Mouse (Mus musculus): Measurements from ENCODE around the gene Irak3. TPM values are rescaled to one million over a fixed set of nuclear protein-coding genes. Genes with fewer than 3 reads are reported as not detected.
"Not testable (repeated sequence)": the region's sequence is repeated elsewhere in the genome, so short reads cannot be mapped to it uniquely, and the experiment has no call there.

The Irak3 gene
- 1 to 10 TPM; 3.4 TPM for total RNA-seq (2021)
- long read RNA-seq, experiment 1, partial matches to known transcripts: 0 of 4 reads
- long read RNA-seq, experiment 1, other reads (novel, unspliced or antisense): 0 of 4 reads
- long read RNA-seq, experiment 2, partial matches to known transcripts: 0 of 2 reads
- long read RNA-seq, experiment 2, other reads (novel, unspliced or antisense): 0 of 2 reads

DNA sequence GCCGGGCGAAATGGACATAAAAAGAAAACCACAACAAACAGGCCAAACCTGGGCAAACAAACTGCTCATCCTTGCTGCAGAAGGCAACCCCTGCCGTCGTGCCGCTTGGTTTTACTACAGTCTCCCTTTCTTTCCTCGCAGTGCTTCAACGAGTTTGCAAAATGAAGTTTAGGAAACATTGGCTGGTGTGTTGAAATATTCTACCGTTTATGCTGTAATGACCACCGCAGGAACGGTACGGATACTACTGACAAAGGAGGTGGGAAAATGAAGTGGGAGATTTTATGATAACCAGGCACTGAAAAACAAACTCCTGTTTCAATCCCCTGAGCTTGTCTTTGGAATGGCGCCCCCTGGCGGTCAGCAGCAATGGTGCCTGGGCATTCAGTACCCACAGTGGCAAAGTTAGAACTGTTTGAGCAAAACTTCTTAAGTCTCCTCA lies at the start of gene Irak3:
TSS of gene Irak3 (minus strand) at position 170 of the 442 bp plus-strand sequence.
- DNase-seq: peak; percentile 92

DNA sequence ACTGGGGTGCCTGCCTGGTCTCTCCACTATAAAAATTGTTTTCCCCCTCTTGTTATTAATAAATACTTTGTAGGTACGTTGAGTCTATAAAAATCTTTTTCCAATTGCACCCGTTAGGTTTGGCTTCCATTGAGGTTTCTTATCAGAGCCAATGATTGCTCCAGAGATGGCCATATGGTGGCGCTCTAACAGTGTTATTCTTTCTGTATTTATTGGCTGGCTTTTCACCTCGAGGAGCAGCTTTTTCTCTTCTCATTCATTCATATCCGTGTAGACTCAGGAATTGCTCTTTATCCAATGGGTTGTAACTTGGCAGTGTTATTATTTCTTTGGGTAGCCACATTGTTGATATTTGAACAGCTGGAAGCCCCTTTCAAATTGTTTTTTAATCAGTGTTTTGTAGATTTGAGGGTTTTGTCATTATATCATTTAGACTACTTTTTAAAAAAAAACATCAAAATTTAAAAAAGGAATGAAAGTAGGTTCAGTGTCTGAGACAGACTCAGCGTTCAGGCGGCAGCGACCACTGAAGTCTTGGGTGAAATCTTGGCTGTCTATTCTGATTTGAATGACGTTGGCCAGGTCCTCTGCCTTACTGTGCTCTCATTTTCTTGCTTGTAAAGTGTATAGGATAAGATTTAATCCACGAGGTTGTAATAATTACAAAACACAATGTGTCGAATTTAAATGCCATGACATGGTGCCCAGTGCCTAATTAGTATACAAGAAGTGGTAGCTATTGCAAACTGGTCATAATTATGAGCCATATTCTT lies 49.2 kb upstream of the Irak3 start:
- no peak for DNase-seq

DNA sequence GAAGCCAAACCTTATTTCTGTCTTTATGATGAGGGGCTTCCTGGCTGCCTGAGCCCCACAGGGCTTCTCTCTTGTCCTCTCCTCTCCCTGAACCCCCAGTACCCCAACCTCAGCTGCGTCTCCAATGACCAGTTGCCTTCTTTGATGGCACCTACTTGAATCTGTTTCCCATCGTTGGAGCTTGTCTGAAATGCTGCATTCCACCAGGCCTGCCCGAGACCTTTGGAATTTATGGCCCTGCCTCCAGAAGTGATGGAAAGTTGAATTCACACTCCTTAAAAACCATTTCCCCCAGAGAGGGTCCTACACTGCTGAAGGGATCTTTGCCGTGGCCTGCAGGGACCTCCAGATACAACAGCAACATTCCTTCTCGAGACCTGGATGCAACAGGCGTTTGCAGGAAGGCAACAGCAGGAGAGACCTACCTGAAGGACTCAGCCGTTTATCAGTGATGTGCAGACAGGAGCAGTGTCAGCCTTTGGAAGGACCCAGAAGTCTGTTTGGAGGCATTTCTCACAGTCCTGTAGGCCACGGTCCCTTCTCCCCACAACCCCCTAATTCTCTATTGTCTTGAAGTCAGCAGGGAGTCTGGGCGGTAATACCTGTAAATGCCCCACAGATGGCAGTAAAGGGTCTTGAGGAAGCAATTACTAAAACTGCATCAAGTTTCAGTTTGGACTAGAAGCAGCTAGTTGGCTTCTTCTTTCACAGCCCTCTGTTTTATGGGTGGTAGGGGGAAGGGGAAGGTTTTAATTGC lies 45.2 kb upstream of the Irak3 start:
- DNase-seq: peak; percentile 15

DNA sequence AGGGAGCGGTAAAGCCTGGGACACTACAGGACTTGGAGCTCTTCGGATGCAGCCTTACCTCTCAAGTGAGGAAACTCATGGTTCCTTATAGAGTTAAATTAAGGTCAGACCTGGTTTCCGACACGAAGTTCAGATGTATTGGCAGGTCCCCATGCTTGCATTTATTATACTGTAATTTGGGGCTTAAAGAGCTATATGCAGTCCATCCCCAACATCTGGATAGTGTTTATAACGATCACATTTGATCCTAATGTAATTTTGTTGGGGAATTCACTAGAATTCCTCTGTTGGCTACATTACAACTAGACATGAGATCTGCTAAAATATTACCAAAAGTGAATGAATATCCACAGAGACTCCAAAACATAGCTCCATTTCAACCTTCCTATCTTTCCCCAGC lies 43.8 kb upstream of the Irak3 start:
- no peak for DNase-seq

DNA sequence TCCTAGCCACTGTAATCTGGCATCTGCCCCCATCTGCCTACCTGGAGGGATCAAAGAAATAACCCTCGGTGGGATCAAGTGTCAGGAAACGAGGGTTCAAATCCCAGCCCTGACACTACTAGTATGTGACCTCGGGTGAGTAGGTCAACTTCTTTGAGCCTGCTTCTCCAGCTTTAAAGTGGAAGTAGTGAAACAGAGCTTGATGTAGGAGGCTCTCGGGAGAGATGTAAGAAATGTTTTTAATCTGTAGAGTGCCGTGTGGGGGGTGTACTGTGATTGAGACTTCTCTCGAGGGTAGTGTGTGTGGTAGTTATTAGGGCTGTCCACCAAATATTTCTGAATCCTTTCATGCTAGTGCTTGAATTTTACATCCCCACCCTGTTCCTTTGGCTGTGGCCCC lies 40.5 kb upstream of the Irak3 start:
- DNase-seq: no peak

DNA sequence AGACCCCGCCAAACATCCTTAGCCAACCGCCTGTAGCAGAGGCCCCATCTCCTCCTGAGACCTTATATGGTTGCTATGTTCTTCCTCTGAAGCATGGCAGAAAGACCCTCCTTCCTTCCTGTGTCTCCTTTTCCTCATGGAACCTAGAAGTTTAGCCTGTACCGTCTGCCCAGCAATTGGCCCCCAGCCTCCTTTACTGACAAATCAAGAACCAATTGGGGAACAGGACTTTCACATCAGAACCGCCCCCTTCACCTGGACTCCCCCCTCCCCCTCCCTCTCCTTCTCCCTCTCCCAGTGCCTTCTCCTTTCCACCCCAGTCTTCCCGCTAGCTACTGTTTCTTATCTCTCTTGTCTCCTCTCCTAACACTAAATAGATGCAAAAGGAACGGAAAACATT lies 37.5 kb upstream of the Irak3 start:
- no peak for DNase-seq

DNA sequence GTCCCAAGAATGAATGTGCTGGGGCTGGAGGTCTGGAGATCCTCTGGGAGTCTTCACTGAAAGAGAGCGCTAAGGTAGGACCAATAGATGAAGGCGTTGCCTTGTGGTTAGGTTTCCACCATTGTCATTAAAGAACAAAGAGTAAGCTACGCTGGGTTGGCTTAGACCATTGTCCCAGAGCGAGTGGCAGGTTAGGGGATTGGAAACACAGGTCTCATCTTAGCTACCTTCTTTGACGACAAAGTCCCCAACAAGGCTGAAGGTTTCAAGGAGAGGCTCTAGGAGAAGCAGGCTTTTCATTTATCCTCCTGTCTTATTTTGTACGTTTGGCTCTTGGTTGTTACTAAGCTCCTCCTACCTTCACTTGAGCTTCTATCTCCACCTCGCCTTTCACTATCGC lies 36.3 kb upstream of the Irak3 start:
- no peak for DNase-seq

DNA sequence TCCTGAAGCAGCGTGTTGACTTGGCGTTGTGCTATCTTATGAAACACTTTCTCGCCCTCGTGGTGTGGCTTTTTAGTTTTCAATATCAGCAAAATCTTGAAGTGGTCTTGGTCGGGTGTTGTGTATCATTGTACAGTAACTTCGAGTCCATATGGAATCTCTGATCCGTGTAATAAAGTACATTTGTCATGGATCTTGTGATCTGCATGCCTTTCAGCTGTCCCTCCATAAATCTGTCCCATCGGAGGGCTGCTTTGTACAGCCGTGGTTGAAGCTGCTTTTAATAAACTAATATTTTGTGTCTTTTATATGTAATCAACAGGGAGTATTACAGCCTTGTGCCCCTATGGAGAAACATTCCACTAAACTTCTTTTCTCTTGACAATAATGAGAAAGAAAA lies 34.9 kb upstream of the Irak3 start:
- no peak for DNase-seq

DNA sequence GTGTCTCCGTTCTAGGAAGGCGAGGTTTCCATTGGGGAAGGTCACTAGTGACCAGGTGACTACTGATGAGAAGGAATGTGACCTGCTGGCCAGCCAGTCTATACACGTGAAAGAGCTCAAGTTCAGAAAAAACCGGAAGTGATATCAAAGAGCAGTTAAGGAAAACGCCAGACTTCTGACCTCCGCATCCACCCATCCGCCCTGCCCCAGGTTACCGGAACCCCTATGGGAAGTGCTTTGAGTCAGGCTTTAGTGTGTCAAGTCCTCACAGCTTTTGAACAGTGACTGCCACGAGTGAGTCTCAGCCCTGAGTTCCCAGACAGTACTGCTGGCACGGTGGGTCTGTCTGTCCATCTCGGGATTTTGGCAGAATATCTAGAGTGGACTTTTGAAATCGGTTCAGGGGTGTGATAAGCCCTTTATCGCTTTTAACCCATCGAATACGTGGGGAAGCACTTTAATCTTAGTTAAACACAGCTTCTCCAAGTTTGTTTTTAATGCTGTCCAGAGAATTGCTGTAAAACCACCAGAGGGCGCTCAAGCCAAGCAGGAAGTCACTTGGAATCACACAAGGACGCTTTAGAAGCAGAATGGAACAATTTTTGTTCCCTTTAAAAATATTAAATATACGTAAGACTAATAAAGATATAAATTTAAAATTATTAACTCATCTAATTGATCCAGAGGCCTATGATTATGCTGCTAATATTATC lies 31.9 kb upstream of the Irak3 start:
- peak; percentile 61 for DNase-seq

DNA sequence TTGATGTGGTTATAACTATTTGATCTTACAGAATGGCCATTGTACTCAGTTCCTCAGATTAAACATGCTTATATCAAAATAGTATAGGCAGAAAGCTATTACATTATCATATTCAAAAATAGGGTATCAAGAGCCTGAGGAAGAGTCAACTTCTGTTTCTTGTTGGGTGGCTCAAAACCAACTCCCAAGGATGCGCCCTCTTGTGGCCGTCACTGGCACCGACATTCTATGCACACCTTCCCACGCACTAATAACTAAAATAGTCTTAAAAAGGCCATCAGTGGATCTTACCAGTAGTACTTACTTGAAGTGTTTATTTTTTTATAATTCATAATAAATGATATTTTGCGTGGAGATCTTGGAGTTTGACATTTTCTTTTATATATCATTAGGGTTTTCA lies 29.8 kb upstream of the Irak3 start:
- DNase-seq: peak; percentile 74

DNA sequence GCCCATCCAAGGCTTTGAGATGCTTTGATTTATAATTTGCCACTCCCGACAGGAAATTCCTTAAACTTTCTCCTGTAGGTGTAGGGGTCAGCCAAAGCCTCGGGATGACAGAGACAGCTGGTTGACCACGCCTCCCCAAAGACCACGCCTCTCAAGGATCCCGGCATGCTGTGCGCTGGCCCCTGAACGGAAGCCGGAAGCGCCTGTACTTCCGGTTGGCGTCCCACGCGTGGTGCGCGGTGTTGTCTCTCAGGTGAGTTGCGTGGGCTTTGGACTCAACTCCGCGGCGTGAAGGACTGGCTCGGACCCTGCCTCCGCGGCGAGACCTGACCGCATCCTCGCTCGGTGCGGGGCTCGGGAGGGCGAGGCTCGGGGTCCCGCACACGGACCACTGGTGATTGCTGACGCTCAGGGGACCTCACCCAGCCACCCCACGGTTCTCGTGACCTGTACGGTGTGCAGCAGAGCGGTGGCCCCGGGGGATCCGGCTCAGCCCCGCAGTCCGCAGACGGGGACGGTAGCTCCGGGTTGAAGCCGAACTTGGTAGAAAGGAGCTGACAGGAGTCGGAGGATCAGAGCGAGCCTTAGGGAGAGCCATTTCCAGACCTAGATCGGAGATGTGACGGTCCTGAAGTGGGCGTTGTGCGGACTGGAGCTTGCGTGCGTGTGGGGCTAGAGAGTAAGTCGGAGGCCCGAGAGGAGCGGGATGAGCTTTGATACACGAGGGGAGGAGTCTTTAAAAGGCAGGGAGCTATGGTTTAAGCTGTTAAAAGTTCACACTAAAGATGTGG lies 25.1 kb upstream of the Irak3 start, which contains the start of gene Llph:
TSS of gene Llph (plus strand) at position 200 of the 791 bp plus-strand sequence.
- DNase-seq: peak; percentile 88

DNA sequence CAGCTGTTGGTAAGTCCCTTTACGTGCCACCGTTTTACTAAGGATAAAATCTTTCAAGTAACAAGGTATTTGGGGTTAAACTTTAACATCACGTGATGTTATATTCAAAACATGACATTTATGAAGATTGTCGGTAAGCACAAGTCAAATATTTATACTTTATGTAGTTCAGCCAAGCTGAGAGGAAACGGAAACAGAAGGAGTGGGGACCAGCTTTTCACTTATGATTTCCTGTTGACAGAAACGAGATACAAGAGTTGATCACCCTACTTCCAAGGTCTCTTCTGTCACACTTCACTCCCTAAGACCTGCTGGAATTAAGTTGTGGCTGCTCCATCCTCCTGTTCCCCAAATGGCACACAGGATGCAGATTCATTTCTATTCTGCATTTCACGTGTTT lies 18.8 kb upstream of the Irak3 start:
- DNase-seq: no peak

DNA sequence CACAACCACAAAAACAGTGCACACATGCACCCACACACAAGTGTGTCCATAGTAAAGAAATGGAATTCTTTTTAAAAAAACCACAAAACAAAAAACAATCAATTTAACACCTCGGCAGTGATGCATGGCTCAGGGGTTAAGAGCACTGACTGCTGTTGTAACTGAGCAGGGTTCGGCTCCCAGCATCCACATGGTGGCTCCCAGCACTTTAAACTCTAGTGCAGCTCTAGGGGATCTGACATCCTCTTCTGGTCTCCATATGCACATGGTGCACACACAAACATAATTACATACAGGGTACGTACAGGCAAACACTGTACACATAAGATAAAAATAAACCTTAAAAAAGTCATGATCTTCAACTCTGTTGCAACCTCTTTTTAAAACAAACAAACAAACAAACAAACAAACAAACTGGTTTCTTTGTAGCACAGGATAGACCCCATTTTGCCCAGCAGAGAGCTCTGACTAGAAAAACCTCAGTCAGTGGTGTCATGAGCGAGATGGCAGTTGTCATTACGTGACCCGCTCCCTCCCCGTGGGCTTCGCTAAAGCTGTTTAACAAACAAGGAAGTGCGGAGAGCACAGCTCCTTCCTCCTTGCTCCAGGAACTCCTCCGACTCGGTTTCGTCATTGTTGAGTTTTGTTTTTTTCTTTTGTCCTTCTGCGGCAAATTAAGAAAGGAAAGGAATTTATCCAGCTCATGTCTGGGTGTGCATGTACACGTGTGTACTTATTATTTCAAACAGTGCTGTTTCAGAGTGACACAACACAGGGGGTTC lies 17.8 kb upstream of the Irak3 start:
- no peak for DNase-seq

DNA sequence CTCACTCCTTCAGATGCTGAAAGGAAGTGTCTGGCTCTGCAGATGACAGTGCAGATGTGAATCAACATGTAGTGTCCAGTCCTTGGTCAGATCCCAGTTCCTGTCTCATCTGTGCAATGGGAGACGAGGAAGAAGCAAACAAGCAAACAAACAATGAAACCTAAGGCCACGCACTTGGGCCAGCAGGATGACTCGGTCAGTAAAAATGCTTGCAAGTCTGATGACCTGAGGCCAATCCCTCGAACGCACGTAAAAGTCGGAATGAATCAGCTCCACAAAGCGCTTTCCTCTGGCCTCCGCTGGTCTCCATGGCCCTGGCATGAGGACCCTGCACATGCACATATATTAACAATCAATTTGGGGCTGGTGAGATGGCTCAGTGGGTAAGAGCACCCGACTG lies 17.1 kb upstream of the Irak3 start:
- DNase-seq: no peak

DNA sequence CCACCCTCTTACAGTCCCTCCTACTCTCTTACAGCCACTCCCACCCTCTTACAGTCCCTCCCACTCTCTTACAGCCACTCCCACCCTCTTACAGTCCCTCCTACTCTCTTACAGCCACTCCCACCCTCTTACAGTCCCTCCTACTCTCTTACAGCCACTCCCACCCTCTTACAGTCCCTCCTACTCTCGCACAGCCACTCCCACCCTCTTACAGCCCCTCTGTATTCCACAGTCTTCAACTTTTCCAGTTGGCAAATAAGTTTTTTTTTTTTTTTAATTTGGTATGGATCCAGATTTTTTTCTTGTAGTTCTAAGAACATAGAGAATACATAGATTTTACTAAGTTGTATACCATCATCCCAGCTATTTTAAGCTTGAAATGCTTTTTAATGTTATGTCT lies 15.2 kb upstream of the Irak3 start:
- not testable (repeated sequence) for DNase-seq

DNA sequence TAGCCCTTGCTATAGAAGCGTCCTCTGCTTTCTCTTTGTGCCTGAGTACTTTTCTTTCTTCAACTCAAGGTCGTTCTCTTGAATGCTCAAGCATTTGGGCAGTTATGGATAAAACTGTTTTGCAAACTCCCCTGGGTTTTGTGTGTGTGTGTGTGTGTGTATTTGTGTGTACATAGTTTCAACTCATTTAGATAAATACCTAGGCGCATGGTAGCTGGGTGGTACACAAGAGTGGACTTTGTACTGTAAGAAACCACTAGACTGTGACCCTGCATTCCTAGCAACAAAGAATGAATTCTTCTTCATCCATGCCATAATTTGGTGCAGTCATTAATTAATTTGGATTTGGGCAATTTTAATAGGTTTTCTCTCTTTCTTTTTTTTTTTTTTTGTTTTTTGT lies 8.2 kb upstream of the Irak3 start:
- DNase-seq: no peak

DNA sequence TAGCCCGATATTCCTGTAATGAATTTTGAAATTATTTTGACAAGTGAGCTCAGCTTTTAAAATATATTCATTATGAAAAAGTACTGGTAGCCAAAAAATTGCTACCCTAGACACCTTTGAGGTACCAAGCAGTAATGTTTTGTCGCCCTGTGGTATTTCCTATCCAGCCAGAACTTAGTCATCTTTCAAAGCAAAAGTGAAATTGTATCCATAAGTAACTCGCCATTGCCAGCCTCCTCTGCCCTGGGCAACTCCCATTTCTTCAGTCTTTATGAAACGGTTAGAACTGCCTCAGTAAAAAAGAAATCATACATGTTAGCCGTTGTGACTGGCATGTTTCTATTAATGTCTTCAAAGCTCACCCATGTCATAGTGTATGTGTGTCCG lies 7.6 kb upstream of the Irak3 start:
- DNase-seq: no peak

DNA sequence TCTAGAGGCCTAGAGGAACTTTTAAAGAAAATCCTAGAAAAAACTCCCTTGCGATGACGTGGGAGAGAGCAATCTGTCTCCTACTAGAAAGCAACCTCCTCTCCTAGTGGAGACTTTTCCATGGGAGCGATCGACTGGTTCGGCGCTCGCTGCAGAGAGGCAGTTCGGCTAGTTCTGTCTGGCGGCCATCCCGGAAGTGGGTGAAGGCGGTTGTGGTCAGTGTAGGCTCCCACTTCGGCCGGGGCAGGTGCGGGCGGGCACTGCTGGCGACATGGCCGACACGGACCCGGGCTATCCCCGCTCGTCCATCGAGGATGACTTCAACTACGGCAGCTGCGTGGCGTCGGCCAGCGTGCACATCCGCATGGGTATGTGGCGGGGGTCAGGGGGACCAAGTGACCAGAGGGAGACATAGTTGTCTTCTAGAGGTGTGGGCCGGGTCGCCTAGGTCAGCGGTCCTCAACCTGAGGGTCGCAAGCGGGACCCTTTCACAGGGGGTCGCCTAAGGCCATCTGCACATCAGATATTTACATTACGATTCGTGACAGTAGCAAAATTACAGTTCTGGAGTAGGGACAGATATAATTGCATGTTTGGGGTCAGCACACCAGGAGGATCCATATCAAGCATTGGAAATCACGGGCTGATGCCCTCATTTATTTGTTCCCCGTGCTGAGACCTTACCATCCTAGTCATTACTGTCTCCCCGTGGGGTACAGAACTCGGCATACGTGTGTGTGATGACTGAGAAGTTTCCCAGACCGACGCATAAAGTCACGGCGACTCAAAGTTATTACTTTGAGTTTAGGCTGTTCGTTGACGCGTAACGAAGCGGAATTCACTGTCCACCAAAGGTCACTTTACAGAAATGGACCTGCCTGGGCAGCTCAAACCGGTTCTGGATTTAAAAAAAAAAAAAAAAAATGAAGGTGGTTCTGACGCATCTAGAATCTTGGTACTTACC lies 6.9 kb upstream of the Irak3 start:
- peak; percentile 91 for DNase-seq

DNA sequence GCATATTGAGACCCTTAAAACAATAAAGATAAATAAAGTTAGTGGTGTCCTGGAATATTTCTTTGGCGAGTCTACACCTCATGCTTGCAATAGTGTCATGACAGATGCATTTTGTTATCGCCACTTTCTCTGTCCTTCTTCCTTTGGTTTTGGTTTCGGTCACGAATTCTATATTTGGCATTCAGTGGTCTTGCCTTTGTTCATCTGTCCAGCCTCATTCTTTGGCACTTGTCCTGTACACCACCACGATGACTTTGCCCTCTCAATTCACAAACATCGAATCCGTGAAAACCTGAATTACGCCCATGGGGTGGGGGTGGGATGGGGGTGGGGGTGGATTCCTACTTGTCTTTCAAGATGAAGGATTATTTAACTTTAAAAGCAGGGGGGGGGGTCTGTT lies 6.1 kb upstream of the Irak3 start:
- no peak for DNase-seq

Data from gastrocnemius, postnatal 10 days (tissue).